Mouse (Mus musculus): ENCODE data around the gene Pip5k1c. TPM values are rescaled to one million over a fixed set of nuclear protein-coding genes. Genes with fewer than 3 reads are reported as not detected.

Pip5k1c gene
- polyA plus RNA-seq (2012; rRNA removed; ENCODE audit: low replicate concordance) = 40.1 and 52.6 TPM in 2 replicates

DNA sequence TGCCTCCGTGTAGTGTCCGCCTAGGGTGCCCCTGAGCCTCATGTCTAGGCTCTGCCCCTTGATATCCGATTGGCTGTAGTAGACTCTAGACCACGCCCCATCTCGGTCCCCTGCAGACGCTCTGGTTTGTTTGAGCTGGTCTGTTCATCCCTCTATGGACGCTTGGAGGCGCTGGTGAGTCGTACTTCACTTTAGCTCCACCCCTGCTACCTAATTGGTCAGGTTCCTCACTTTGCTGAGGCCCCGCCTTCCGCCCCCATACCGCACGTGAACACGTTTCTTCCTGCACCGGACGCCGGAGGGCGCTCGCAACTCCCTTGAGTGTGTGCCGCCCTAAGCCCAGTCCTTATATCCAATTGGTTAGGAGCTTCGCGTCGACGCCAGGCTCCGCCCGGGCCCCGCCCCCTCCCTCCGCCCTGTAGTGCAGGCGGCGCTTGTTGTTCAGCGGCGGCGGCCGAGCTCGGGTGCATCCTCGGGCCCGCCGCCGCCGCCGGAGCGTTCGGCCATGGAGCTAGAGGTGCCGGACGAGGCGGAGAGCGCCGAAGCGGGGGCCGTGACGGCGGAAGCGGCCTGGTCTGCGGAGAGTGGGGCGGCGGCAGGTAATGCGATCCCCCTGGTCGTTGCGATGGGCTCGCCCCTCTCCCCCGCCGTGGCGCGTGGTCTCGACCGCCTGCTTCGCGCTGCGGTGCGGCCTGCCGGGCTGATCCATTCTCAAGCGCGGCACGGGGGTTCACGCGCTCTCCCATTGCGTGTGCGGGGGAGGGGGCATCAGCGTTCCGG, at the start of gene Pip5k1c:
Pip5k1c (plus strand) TSS at position 410 of the 780 bp plus-strand sequence.

DNA sequence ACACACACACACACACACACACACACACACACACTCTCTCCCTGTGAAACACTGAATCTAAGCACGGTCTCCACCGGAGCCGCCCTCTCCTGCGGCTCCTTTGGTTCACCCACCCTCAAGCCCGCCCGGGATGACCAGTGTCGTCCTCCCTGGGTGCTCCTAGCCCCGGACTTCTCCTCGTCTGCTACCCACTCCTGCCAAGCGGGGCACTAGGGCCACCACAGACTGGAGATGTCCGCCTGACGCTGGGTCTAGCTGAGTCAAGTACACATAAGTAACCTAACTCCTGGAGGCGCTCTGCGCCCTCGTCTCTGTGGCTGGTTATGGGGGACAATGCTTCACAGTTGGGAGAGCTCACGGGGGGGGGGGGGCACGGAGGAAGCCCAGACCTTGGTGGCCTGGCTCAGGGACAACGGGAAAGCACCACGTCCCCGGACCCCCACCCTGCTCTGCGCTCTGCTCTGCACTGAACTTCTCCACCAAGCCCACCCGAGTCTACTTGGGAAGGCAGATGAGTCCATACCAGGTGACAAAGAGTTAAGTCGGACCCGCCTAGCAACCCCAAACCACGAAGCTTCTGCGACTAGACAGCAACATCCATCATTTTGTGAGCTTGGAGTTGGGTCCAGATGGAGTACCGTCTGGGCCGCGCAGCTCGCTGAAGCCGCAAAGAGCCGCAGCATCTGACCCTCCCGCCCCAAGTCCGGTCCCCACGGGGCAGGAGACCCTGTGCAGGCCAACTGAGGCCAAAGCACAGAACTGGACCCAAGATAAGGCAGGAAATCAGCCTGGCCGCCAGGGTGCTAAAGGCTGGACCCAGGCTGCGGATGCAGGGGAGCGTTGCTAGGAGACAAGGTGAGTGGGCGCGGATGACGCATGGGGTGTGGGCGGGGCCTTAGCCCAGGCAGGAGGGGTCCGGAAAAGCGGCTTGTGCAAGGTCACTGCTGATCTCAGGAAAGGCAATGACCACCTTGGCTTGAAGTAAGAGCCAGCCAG, 40.0 kb upstream of the Pip5k1c start, which contains the start of gene Matk:
Matk (plus strand) TSS at position 512 of the 996 bp plus-strand sequence.

DNA sequence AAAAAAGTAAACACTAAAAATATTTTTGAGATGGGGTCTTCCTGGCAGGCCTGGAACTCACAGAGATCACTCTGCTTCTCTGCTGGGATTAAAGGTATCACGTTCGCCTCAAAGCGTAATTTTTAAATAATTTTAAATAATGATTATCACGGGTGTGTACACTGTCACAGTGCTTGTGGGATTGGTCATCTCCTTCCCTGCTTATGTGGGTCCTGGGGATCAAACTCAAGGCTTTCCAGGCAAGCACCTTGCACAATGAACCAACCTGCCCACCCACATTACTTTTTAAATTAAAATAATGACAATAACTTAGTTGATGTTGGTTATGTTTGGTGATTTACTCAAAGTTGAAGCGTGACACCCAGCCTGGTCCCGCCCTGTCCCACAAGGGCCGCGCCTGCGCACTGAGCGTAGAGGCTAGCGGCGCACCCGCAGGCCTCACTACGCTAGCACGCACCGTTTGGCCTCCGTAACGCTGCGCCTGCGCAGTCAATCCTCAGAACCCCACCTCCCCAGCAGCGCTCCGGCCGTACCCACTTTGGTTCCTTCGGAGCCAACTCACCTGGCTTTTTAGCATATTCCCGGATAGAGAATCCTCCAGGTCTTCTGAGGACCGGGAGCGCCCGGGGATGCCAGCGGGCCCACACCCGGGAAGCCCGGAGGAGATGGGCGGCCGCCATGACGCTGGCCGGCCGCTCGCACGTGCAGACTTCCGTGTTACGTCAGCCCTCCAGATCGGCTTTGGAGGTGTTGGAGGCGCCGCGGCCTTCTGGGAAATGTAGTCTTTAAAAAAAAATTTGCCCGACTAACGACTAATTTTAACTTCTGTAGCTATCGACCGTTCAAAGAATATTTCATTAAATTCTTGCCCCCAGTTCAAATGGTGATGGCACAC, 26.3 kb upstream of the Pip5k1c start, which contains the start of the genes Mrpl54 and Apba3:
Mrpl54 (minus strand) TSS at position 724 of the 895 bp plus-strand sequence.
Apba3 (plus strand) TSS at position 750 of the 895 bp plus-strand sequence.

GRCm38 (mm10) chr10:81291511-81292104, 1.2 kb upstream of the Pip5k1c start, which contains the start of gene Tjp3:
TSS of gene Tjp3 (minus strand) at chr10:81291581.

DNA sequence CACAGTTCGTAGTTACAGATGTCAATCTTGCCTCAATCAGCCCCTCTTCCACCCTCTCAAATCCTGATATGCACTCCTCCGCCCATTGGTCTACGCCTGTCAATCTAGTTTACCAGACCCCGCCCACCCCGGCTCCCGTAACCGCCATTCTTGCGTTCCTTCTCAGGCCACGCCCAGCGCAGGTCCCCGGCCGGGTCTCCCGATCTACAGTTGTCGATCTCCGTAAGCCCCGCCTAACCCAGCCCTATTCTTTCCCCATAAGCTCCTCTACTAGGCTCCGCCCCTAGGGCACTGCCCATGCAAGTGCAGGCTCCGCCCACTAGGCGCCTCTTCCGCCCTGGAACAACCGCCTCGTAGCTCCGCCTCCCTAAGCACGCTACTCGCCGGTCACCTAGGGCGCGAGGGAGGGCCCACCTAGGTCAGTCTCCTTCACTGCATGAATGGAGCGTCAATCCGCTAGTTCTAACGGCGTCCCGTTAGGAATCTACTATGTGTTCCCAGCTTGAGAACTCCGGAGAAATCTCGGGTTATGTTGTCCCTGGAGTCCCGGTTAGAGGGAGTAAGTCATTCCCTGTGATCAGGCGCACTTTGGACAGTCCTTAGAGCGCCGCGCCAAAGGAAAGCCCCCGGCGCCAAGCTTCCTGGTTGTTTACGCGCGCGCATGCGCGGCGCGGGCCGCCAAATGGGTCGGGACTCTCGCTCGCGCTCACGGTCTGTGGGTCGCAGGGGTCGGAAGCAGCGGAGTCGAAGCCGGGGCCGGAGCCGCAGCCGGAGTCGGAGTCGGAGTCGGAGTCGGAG, 28.0 kb downstream of the Pip5k1c start, which contains the start of gene Cactin:
Cactin (plus strand) TSS at position 554 of the 798 bp plus-strand sequence.

GRCm38 (mm10) chr10:81328386-81328785, 35.6 kb downstream of the Pip5k1c start, which contains the start of gene Tbxa2r:
TSS of gene Tbxa2r (plus strand) at chr10:81328731.

DNA sequence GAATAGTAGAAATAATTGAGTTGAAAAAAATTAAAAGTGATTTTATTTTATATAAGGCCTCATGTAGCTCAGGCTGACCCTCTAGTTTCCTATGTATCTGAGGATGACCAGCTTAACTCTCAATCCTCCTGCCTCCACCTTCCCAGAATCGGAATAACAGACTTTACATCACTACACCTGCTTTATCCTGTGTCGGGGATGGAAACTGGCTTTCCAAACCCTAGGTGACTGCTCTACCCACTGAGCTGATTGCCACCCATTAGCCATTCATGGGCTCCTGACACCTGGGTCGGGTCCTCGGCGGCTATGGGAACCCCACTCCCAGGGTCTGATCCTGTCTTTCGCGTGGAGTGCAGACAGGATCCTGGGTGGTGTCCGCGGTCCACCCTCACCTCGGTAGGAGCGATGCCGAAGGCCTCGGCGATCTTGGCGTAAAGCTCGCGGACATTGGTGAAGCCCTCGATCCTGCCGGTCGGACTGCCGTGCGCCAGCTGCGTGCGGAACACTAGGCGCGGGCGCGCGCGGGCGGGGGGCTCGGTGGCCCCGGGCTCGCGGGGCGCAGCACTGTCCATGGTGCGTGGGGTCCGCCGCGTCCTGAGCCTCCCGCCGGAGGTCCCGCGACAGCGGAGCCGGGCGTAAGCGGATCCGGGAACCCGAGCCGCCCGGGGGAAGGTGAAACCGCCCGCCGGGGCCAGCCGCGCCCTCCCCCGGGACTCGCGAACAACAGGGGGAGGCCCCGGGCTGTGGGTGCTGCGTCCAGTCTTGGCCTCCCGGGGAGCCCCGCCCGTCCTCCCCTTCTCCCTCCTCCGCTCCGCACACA, 50.1 kb downstream of the Pip5k1c start, which contains the start of gene Gipc3:
Gipc3 (minus strand) TSS at position 581 of the 820 bp plus-strand sequence.

DNA sequence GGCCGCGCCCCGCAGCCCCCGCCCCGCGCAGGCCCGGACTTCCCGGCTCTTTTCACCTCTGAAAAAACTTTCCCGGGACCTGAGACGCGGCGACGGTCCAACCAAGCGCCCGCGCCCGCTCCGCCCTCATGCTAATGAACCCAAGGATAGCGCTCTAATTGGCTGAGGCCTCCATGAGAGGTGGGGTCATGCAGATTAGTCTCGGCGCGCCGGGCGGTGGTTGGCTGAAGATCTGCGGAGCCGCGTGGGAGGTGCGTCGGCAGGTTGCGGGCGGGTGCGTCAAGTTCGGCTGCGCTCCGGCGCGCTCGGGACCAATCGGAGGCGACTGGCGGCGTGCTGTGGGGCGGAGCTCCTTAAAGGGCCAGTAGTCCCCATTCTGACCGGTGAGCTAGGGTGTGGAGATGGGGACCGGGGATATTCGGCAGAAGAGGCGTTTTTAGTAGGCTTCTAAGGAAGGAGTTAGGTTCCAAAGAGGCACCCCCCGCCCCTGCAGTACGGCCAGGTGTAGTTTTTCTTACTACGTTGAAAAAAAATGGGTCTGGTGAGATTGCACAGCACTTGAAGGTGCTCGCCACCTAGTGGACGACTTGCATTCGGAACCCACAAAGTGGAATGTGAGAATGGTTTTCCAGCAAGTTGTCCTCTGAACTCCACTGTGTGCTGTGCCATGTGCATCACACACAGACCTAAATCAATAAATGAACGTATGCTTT, 57.7 kb downstream of the Pip5k1c start, which contains the start of gene Hmg20b:
Hmg20b (minus strand) TSS at position 130 of the 713 bp plus-strand sequence.

GRCm38 (mm10) chr10:81356991-81357844, 64.5 kb downstream of the Pip5k1c start, which contains the start of gene Mfsd12:
TSS of gene Mfsd12 (plus strand) at chr10:81357491.

GRCm38 (mm10) chr10:81365672-81366476, 73.1 kb downstream of the Pip5k1c start, which contains the start of gene 4930404N11Rik:
TSS of gene 4930404N11Rik (minus strand) at chr10:81365816.

Other genes starting within 250 kb of the Pip5k1c start
- gene Sgta, start 232.8 kb upstream of the Pip5k1c start, polyA plus RNA-seq (2012; rRNA removed; ENCODE audit: low replicate concordance) = 180 and 258 TPM in 2 replicates
- gene Thop1, start 222.9 kb upstream of the Pip5k1c start, polyA plus RNA-seq (2012; rRNA removed; ENCODE audit: low replicate concordance) = 29.1 and 33.7 TPM in 2 replicates
- 262 and 513 TPM in 2 replicates for gene Creb3l3, start 194.1 kb upstream of the Pip5k1c start, polyA plus RNA-seq (2012; rRNA removed; ENCODE audit: low replicate concordance)
- 600 and 1,069 TPM in 2 replicates for gene Map2k2, start 187.0 kb upstream of the Pip5k1c start, polyA plus RNA-seq (2012; rRNA removed; ENCODE audit: low replicate concordance)
- gene Zbtb7a, start 157.7 kb upstream of the Pip5k1c start, polyA plus RNA-seq (2012; rRNA removed; ENCODE audit: low replicate concordance) = 88.4 and 143 TPM in 2 replicates
- gene Pias4, start 125.0 kb upstream of the Pip5k1c start, polyA plus RNA-seq (2012; rRNA removed; ENCODE audit: low replicate concordance) = 37.3 and 44.2 TPM in 2 replicates
- 846 and 1,140 TPM in 2 replicates for gene Eef2, start 116.3 kb upstream of the Pip5k1c start, polyA plus RNA-seq (2012; rRNA removed; ENCODE audit: low replicate concordance)
- gene Dapk3, start 110.0 kb upstream of the Pip5k1c start, polyA plus RNA-seq (2012; rRNA removed; ENCODE audit: low replicate concordance) = 72.2 and 244 TPM in 2 replicates
- gene 4930442H23Rik, start 109.1 kb upstream of the Pip5k1c start, polyA plus RNA-seq (2012; rRNA removed; ENCODE audit: low replicate concordance) = not detected in 2 replicates
- not detected in 2 replicates for gene Nmrk2, start 90.9 kb upstream of the Pip5k1c start, polyA plus RNA-seq (2012; rRNA removed; ENCODE audit: low replicate concordance)
- gene Atcay, start 62.1 kb upstream of the Pip5k1c start, polyA plus RNA-seq (2012; rRNA removed; ENCODE audit: low replicate concordance) = 0.55 and 0.60 TPM in 2 replicates
- gene Zfr2, start 59.8 kb upstream of the Pip5k1c start, polyA plus RNA-seq (2012; rRNA removed; ENCODE audit: low replicate concordance) = 9.4 and 11.0 TPM in 2 replicates
- gene Matk, start 40.0 kb upstream of the Pip5k1c start, polyA plus RNA-seq (2012; rRNA removed; ENCODE audit: low replicate concordance) = 6.3 and 7.7 TPM in 2 replicates
- 168 and 195 TPM in 2 replicates for gene Mrpl54, start 26.0 kb upstream of the Pip5k1c start, polyA plus RNA-seq (2012; rRNA removed; ENCODE audit: low replicate concordance)
- gene Apba3, start 26.0 kb upstream of the Pip5k1c start, polyA plus RNA-seq (2012; rRNA removed; ENCODE audit: low replicate concordance) = 133 and 217 TPM in 2 replicates
- gene Tjp3, start 1.4 kb upstream of the Pip5k1c start, polyA plus RNA-seq (2012; rRNA removed; ENCODE audit: low replicate concordance) = 181 and 192 TPM in 2 replicates
- gene Cactin, start 28.1 kb downstream of the Pip5k1c start, polyA plus RNA-seq (2012; rRNA removed; ENCODE audit: low replicate concordance) = 18.0 and 21.0 TPM in 2 replicates
- gene Tbxa2r, start 35.8 kb downstream of the Pip5k1c start, polyA plus RNA-seq (2012; rRNA removed; ENCODE audit: low replicate concordance) = 10.9 and 12.5 TPM in 2 replicates
- 1.3 and 1.4 TPM in 2 replicates for gene Gipc3, start 50.3 kb downstream of the Pip5k1c start, polyA plus RNA-seq (2012; rRNA removed; ENCODE audit: low replicate concordance)
- 221 and 244 TPM in 2 replicates for gene Hmg20b, start 57.5 kb downstream of the Pip5k1c start, polyA plus RNA-seq (2012; rRNA removed; ENCODE audit: low replicate concordance)
- gene Mfsd12, start 64.5 kb downstream of the Pip5k1c start, polyA plus RNA-seq (2012; rRNA removed; ENCODE audit: low replicate concordance) = 14.7 and 31.5 TPM in 2 replicates
- 9.2 and 36.1 TPM in 2 replicates for gene 4930404N11Rik, start 72.9 kb downstream of the Pip5k1c start, polyA plus RNA-seq (2012; rRNA removed; ENCODE audit: low replicate concordance)
- gene Fzr1, start 85.6 kb downstream of the Pip5k1c start, polyA plus RNA-seq (2012; rRNA removed; ENCODE audit: low replicate concordance) = 85.3 and 131 TPM in 2 replicates
- 83.2 and 110 TPM in 2 replicates for gene Dohh, start 91.5 kb downstream of the Pip5k1c start, polyA plus RNA-seq (2012; rRNA removed; ENCODE audit: low replicate concordance)
- gene Gm48551, start 91.5 kb downstream of the Pip5k1c start, polyA plus RNA-seq (2012; rRNA removed; ENCODE audit: low replicate concordance) = 1.3 and 3.5 TPM in 2 replicates
- gene Gm48552, start 96.0 kb downstream of the Pip5k1c start, polyA plus RNA-seq (2012; rRNA removed; ENCODE audit: low replicate concordance) = 4.4 and 4.7 TPM in 2 replicates
- 6,225 and 12,735 TPM in 2 replicates for gene Smim24, start 100.1 kb downstream of the Pip5k1c start, polyA plus RNA-seq (2012; rRNA removed; ENCODE audit: low replicate concordance)
- 14.0 and 23.5 TPM in 2 replicates for gene Nfic, start 162.7 kb downstream of the Pip5k1c start, polyA plus RNA-seq (2012; rRNA removed; ENCODE audit: low replicate concordance)
- gene Celf5, start 189.7 kb downstream of the Pip5k1c start, polyA plus RNA-seq (2012; rRNA removed; ENCODE audit: low replicate concordance) = 3.8 and 8.4 TPM in 2 replicates
- gene Ncln, start 203.4 kb downstream of the Pip5k1c start, polyA plus RNA-seq (2012; rRNA removed; ENCODE audit: low replicate concordance) = 449 and 530 TPM in 2 replicates
- 1.6 and 4.8 TPM in 2 replicates for gene S1pr4, start 207.2 kb downstream of the Pip5k1c start, polyA plus RNA-seq (2012; rRNA removed; ENCODE audit: low replicate concordance)
- 1.3 and 1.6 TPM in 2 replicates for gene Gna15, start 231.3 kb downstream of the Pip5k1c start, polyA plus RNA-seq (2012; rRNA removed; ENCODE audit: low replicate concordance)

Measured in duodenum, adult 2 months (tissue).